Mouse (Mus musculus): ENCODE results near the gene Ccdc172. TPM values are rescaled to one million over a fixed set of nuclear protein-coding genes. Genes with fewer than 3 reads are reported as not detected.

Gene Ccdc172
- polyA plus RNA-seq, 1 experiment = not detected

- Histone ChIP-seq H3K79me2 (ENCODE audit: control insufficient read depth, insufficient read depth) (no peaks in the 10 kb centered on the region), H3K36me3 (ENCODE audit: control insufficient read depth, insufficient read depth) (no peaks in the 10 kb centered on the region), H3K4me3 (ENCODE audit: insufficient read depth, poor library complexity, severe bottlenecking) (no peak overlapping the region), H3K79me3 (ENCODE audit: low read depth) (no peaks in the 10 kb centered on the region), H3ac (ENCODE audit: control insufficient read depth, insufficient read length, low read depth) (no peak overlapping the region), H3K27me3 (ENCODE audit: control insufficient read depth, insufficient read depth, insufficient read length) (no peaks in the 10 kb centered on the region)
- TF ChIP-seq USF1 (IDR thresholded peaks at IDR 0.05; ENCODE audit: low read depth) (no peak), MYOD1 (IDR thresholded peaks at IDR 0.05; ENCODE audit: control insufficient read depth, insufficient read length, low read depth) (no peak), MAX (IDR thresholded peaks at IDR 0.05) (no peak)
Measured at GRCm38 (mm10) chr19:58600381-58600780, 88.6 kb downstream of the Ccdc172 start.

Other genes starting within 250 kb of the Ccdc172 start
- 16.8 TPM for gene Gfra1, start 56.1 kb upstream of the Ccdc172 start, polyA plus RNA-seq (2012; fragmentation: generic; extraction: Trizol)
- not detected for gene Pnlip, start 140.5 kb downstream of the Ccdc172 start, polyA plus RNA-seq (2012; fragmentation: generic; extraction: Trizol)
- gene Pnliprp1, start 216.9 kb downstream of the Ccdc172 start, polyA plus RNA-seq (2012; fragmentation: generic; extraction: Trizol) = not detected
- gene Pnliprp2, start 247.7 kb downstream of the Ccdc172 start, polyA plus RNA-seq (2012; fragmentation: generic; extraction: Trizol) = not detected

Data from C2C12 (cell line).